Mouse (Mus musculus): ENCODE data around the gene Hira.
"Not testable (repeated sequence)": the region's sequence is repeated elsewhere in the genome, so short reads cannot be mapped to it uniquely, and the experiment has no call there.

Hira gene

GRCm38 (mm10) chr16:18927963-18928362, 51.1 kb downstream of the Hira start:
- no peak for DNase-seq

- no peak for DNase-seq
Measured at GRCm38 (mm10) chr16:18938321-18939082, 61.7 kb downstream of the Hira start.

GRCm38 (mm10) chr16:18943906-18944305, 67.1 kb downstream of the Hira start:
- DNase-seq: no peak

- no peak for DNase-seq
Measured at GRCm38 (mm10) chr16:18948941-18949340, 72.1 kb downstream of the Hira start.

- DNase-seq: no peak
Measured at GRCm38 (mm10) chr16:18950351-18950750, 73.5 kb downstream of the Hira start.

GRCm38 (mm10) chr16:18952813-18953212, 76.0 kb downstream of the Hira start:
- DNase-seq: no peak

GRCm38 (mm10) chr16:18955070-18955469, 78.2 kb downstream of the Hira start:
- no peak for DNase-seq

- no peak for DNase-seq
Measured at GRCm38 (mm10) chr16:18963486-18963885, 86.6 kb downstream of the Hira start.

- no peak for DNase-seq
Measured at GRCm38 (mm10) chr16:18969420-18970128, 92.7 kb downstream of the Hira start.

- no peak for DNase-seq
Measured at GRCm38 (mm10) chr16:18970837-18971236, 94.0 kb downstream of the Hira start.

- not testable (repeated sequence) for DNase-seq
Measured at GRCm38 (mm10) chr16:18975665-18976064, 98.8 kb downstream of the Hira start.

- DNase-seq: no peak
Measured at GRCm38 (mm10) chr16:18976315-18976714, 99.5 kb downstream of the Hira start.

GRCm38 (mm10) chr16:18986381-18986780, 109.5 kb downstream of the Hira start:
- DNase-seq: no peak

- DNase-seq: no peak
Measured at GRCm38 (mm10) chr16:18986860-18987259, 110.0 kb downstream of the Hira start.

- DNase-seq: peak; percentile 10
Measured at GRCm38 (mm10) chr16:19002610-19003389, 126.0 kb downstream of the Hira start.

- no peak for DNase-seq
Measured at GRCm38 (mm10) chr16:19003757-19004156, 126.9 kb downstream of the Hira start.

- no peak for DNase-seq
Measured at GRCm38 (mm10) chr16:19005298-19005697, 128.5 kb downstream of the Hira start.

GRCm38 (mm10) chr16:19006715-19007114, 129.9 kb downstream of the Hira start:
- DNase-seq: no peak

GRCm38 (mm10) chr16:19007186-19007591, 130.4 kb downstream of the Hira start:
- not testable (repeated sequence) for DNase-seq

GRCm38 (mm10) chr16:19010710-19011109, 133.9 kb downstream of the Hira start:
- DNase-seq: no peak

GRCm38 (mm10) chr16:19013550-19013949, 136.7 kb downstream of the Hira start:
- no peak for DNase-seq

GRCm38 (mm10) chr16:19014650-19015049, 137.8 kb downstream of the Hira start:
- no peak for DNase-seq

All from liver (tissue).